Mouse (Mus musculus): ENCODE measurements around the gene Hist2h2aa2. TPM values are rescaled to one million over a fixed set of nuclear protein-coding genes. Genes with fewer than 3 reads are reported as not detected.
"Not testable (repeated sequence)": the region's sequence is repeated elsewhere in the genome, so short reads cannot be mapped to it uniquely, and the experiment has no call there.

The Hist2h2aa2 gene
- polyA plus RNA-seq, 1 experiment from 2014 or later, result 26.6 TPM

DNA sequence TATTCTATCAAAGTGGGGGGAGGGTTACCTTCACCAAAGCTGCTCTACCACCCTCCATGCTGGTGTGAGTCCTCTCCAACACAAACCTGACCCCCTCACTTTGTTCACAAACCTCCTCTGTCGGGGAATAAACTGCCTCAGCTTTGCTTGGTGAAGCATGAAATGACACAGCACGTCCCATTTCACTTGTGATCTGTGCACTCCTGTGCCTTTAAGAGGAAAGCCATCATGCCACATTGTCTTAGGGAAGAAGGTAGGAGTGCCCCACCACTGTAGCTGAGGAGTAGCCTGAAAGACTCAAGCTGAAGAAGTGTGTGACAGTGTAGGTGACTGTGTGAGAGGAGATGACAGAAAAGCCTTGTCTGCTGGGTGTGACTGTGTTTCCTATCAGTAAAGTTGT is 14.7 kb downstream of the Hist2h2aa2 start:
- no peak overlapping the region for H3K4me3 ChIP-seq
- H3K9me3 ChIP-seq, result no peaks in the 10 kb centered on the region
- no peaks in the 10 kb centered on the region for H3K36me3 ChIP-seq (replicated peaks)
- H3K27me3 ChIP-seq (replicated peaks; ENCODE audit: low read depth, poor library complexity, severe bottlenecking), result no peaks in the 10 kb centered on the region
- no peak for DNase-seq (ENCODE audit: low spot score)
- H3K27ac ChIP-seq (replicated peaks), result peak overlapping the region; percentile 48
- WGBS, result 28% methylated on average over 2 of the region's 2 CpGs
- H3K4me1 ChIP-seq, result peaks cover 54% of the 10 kb centered on the region

GRCm38 (mm10) chr3:96222774-96223173 is 17.3 kb downstream of the Hist2h2aa2 start:
- no peak overlapping the region; the same call in 1 of the 2 replicates for H3K27ac ChIP-seq (replicated peaks)
- H3K9me3 ChIP-seq, result no peaks in the 10 kb centered on the region
- no peaks in the 10 kb centered on the region for H3K27me3 ChIP-seq (replicated peaks; ENCODE audit: low read depth, poor library complexity, severe bottlenecking)
- 89% methylated on average over 4 of the region's 4 CpGs for WGBS
- H3K36me3 ChIP-seq (replicated peaks), result no peaks in the 10 kb centered on the region
- peak overlapping the region; percentile 70; the same call in 1 of the 2 replicates for H3K4me3 ChIP-seq
- DNase-seq (ENCODE audit: low spot score), result no peak
- H3K4me1 ChIP-seq, result peaks cover 65% of the 10 kb centered on the region

GRCm38 (mm10) chr3:96221640-96222038 is 18.4 kb downstream of the Hist2h2aa2 start:
- peaks cover 54% of the 10 kb centered on the region for H3K4me1 ChIP-seq
- DNase-seq (ENCODE audit: low spot score), result peak; percentile 26
- 22% methylated on average over 9 of the region's 9 CpGs for WGBS

GRCm38 (mm10) chr3:96220765-96221639 is 19.1 kb downstream of the Hist2h2aa2 start, which contains the start of the genes Hist2h2ac and Hist2h2be:
Hist2h2ac (minus strand) TSS chr3:96220880.
Hist2h2be (plus strand) TSS chr3:96221119.
- Histone ChIP-seq H3K9me3 (no peaks in the 10 kb centered on the region), H3K27ac (replicated peaks) (peak within 1 kb of the TSS; percentile 97), H3K27me3 (replicated peaks; ENCODE audit: low read depth, poor library complexity, severe bottlenecking) (no peaks in the 10 kb centered on the region; the same call in 1 of the 2 replicates), H3K36me3 (replicated peaks) (no peaks in the 10 kb centered on the region), H3K4me1 (peaks cover 47% of the 10 kb centered on the region), H3K4me3 (peak within 1 kb of the TSS; percentile 70)
- peak; percentile 87 for DNase-seq (ENCODE audit: low spot score)
- under 1% methylated on average over 43 of the region's 43 CpGs for WGBS

More at GRCm38 (mm10) chr3:96221640-96222038, 18.4 kb downstream of the Hist2h2aa2 start:
- Histone ChIP-seq H3K27me3 (replicated peaks; ENCODE audit: low read depth, poor library complexity, severe bottlenecking) (no peaks in the 10 kb centered on the region; the same call in 1 of the 2 replicates), H3K9me3 (no peaks in the 10 kb centered on the region), H3K27ac (replicated peaks) (peak overlapping the region; percentile 97), H3K4me3 (peak overlapping the region; percentile 70), H3K36me3 (replicated peaks) (no peaks in the 10 kb centered on the region)

DNA sequence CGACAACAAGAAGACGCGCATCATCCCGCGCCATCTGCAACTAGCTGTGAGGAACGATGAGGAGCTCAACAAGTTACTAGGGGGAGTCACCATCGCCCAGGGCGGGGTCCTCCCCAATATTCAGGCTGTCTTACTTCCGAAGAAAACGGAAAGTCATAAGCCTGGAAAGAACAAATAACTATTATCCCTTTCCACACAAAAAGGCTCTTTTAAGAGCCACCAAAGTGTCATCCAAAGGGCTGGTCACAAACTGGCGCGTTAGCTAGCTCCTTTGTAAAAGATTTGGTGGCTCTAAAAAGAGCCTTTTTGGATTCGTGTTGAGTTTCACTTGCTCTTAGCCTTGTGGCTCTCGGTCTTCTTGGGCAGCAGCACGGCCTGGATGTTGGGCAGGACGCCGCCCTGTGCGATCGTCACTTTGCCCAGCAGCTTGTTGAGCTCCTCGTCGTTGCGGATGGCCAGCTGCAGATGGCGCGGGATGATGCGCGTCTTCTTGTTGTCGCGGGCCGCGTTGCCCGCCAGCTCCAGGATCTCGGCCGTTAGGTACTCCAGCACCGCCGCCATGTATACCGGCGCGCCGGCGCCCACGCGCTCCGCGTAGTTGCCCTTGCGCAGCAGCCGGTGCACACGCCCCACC is 19.8 kb downstream of the Hist2h2aa2 start:
- Histone ChIP-seq H3K27ac (replicated peaks) (peak overlapping the region; percentile 97), H3K4me1 (peaks cover 46% of the 10 kb centered on the region), H3K4me3 (peak overlapping the region; percentile 70)
- H3K9me3 ChIP-seq; H3K27me3 ChIP-seq (replicated peaks; ENCODE audit: low read depth, poor library complexity, severe bottlenecking); H3K36me3 ChIP-seq (replicated peaks): not testable (repeated sequence)
- under 1% methylated on average over 40 of the region's 47 CpGs for WGBS
- DNase-seq (ENCODE audit: low spot score), result peak; percentile 64

- H3K27me3 ChIP-seq (replicated peaks; ENCODE audit: low read depth, poor library complexity, severe bottlenecking), result peaks cover 6% of the 10 kb centered on the region
- WGBS, result under 1% methylated on average over 37 of the region's 37 CpGs
- no peaks in the 10 kb centered on the region for H3K9me3 ChIP-seq
- H3K27ac ChIP-seq (replicated peaks), result peak within 1 kb of the TSS; percentile 97
- H3K4me3 ChIP-seq, result peak within 1 kb of the TSS; percentile 70
- H3K36me3 ChIP-seq (replicated peaks), result no peaks in the 10 kb centered on the region
- peaks cover 43% of the 10 kb centered on the region for H3K4me1 ChIP-seq
- peak; percentile 80 for DNase-seq (ENCODE audit: low spot score)
Observed at GRCm38 (mm10) chr3:96219661-96220130, 20.4 kb downstream of the Hist2h2aa2 start, which contains the start of the genes Bola1 and Hist2h2ab. Bola1 (minus strand) TSS chr3:96219709. Hist2h2ab (plus strand) TSS chr3:96219865.

DNA sequence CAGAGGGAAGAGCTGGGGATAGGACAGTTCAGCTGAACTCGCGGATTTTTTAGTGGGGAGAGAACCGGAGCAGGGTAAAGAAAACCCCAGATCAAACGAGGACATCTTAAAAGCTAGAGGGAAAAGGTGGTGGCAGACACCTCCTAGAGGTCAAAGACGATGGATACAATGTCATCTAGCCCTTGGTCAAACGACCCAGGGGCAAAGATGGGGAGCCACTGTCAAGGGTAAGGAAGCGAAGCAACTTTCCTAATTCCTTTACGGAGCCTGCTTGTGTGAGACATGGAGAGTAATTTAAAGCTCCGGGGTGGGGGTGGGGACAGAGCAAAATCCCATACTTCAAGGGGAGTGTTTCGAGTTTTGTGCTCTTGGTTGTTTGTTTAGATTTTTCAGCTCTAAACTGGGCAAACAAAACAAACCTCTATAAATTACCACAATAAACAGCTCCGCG is 20.9 kb downstream of the Hist2h2aa2 start:
- Histone ChIP-seq H3K27me3 (replicated peaks; ENCODE audit: low read depth, poor library complexity, severe bottlenecking) (peaks cover 6% of the 10 kb centered on the region), H3K4me1 (peaks cover 43% of the 10 kb centered on the region), H3K4me3 (peak overlapping the region; percentile 70), H3K27ac (replicated peaks) (peak overlapping the region; percentile 97), H3K9me3 (no peaks in the 10 kb centered on the region), H3K36me3 (replicated peaks) (no peaks in the 10 kb centered on the region)
- peak; percentile 59 for DNase-seq (ENCODE audit: low spot score)
- WGBS, result under 1% methylated on average over 12 of the region's 12 CpGs

DNA sequence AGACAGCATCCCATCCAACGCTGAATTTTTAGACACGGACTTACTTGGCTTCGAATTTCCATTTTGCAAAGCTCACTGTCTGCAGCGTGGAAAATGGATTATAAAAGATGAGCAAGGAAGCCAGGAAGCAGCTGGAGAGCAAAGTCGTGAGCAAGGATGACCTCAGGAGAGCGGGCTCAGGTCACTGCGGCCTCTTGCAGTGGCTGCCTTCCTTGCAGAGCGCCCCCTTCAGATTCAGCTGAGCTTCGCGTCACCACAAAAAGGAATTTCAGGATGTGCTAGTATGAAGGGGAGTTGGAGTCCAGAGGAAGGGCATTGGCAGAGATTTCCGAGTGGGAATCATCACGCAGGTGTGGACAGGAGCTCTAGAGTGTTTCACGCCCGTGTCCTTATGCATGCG is 30.8 kb downstream of the Hist2h2aa2 start:
- H3K36me3 ChIP-seq (replicated peaks), result no peaks in the 10 kb centered on the region
- no peak overlapping the region for H3K27ac ChIP-seq (replicated peaks)
- no peaks in the 10 kb centered on the region for H3K9me3 ChIP-seq
- 20% methylated on average over 15 of the region's 15 CpGs for WGBS
- H3K27me3 ChIP-seq (replicated peaks; ENCODE audit: low read depth, poor library complexity, severe bottlenecking), result no peaks in the 10 kb centered on the region; the same call in 1 of the 2 replicates
- DNase-seq (ENCODE audit: low spot score), result peak; percentile 45
- H3K4me3 ChIP-seq, result no peak overlapping the region
- peaks cover 7% of the 10 kb centered on the region for H3K4me1 ChIP-seq

- 88% methylated on average over 3 of the region's 3 CpGs for WGBS
- peaks cover 7% of the 10 kb centered on the region for H3K4me1 ChIP-seq
- H3K36me3 ChIP-seq (replicated peaks), result no peaks in the 10 kb centered on the region
- H3K9me3 ChIP-seq, result no peaks in the 10 kb centered on the region
- DNase-seq (ENCODE audit: low spot score), result no peak
- no peaks in the 10 kb centered on the region for H3K27me3 ChIP-seq (replicated peaks; ENCODE audit: low read depth, poor library complexity, severe bottlenecking)
- no peak overlapping the region for H3K4me3 ChIP-seq
- H3K27ac ChIP-seq (replicated peaks), result no peak overlapping the region
Observed at GRCm38 (mm10) chr3:96207819-96208218, 32.3 kb downstream of the Hist2h2aa2 start.

DNA sequence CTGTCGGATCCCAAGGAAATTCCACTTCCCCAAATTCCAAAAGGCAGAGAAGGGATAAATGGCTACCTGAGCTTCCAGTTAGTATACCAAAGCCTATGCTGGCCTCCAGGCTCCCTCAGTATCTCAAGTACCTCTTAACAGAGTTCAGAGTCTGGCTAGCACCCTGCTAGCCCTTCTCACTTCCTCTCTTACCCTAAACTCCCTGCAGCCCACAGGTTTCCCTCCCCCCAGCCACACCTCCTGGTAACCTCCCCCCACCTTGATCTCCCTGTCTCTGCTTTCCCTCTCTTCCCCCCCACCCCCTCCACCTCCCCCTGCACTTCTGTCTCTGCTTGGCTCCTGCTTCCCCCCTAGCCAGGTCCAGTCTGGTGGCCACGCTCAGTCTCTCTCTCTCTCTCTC is 40.3 kb downstream of the Hist2h2aa2 start:
- Histone ChIP-seq H3K4me3 (no peak overlapping the region), H3K4me1 (peaks cover 21% of the 10 kb centered on the region), H3K27ac (replicated peaks) (no peak overlapping the region), H3K9me3 (no peaks in the 10 kb centered on the region), H3K27me3 (replicated peaks; ENCODE audit: low read depth, poor library complexity, severe bottlenecking) (0 out of 2 replicates have a peak, but pooled peaks cover 7% of the 10 kb centered on the region), H3K36me3 (replicated peaks) (peaks cover 8% of the 10 kb centered on the region)
- DNase-seq (ENCODE audit: low spot score), result no peak
- 59% methylated on average over 2 of the region's 2 CpGs for WGBS

DNA sequence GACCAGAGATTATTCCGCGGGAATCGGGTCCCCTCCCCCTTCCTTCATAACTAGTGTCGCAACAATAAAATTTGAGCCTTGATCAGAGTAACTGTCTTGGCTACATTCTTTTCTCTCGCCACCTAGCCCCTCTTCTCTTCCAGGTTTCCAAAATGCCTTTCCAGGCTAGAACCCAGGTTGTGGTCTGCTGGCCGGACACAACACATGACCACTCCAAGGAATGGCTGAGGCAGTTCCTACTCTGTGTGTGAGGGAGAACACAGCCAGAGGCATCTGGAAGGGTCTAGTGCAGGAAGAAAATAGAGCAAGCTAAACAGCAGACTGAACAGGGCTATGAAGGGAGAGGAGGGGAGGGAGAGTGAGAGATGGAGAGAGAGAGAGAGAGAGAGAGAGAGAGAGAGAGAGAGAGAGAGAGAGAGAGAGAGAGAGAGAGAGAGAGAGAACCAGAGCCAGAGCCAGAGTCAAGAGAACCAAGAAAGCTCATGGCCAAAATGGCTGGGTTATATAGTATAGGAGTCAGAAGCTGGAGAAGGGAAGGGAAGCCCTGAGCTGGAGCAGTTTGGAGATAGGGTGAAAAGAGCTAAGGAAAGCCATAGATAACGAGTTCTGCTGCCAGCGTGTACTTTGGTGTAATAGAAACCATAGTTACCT is 41.4 kb downstream of the Hist2h2aa2 start:
- WGBS, result 28% methylated on average over 8 of the region's 8 CpGs
- not testable (repeated sequence) for H3K27ac ChIP-seq (replicated peaks); H3K27me3 ChIP-seq (replicated peaks; ENCODE audit: low read depth, poor library complexity, severe bottlenecking); H3K36me3 ChIP-seq (replicated peaks); DNase-seq (ENCODE audit: low spot score); H3K9me3 ChIP-seq
- Histone ChIP-seq H3K4me3 (peak overlapping the region; percentile 30; the same call in 1 of the 2 replicates), H3K4me1 (peaks cover 23% of the 10 kb centered on the region)

GRCm38 (mm10) chr3:96198181-96198580 is 41.9 kb downstream of the Hist2h2aa2 start:
- DNase-seq (ENCODE audit: low spot score), result peak; percentile 26
- H3K27ac ChIP-seq (replicated peaks), result peak overlapping the region; percentile 97
- peaks cover 13% of the 10 kb centered on the region; the same call in 1 of the 2 replicates for H3K27me3 ChIP-seq (replicated peaks; ENCODE audit: low read depth, poor library complexity, severe bottlenecking)
- 6% methylated on average over 6 of the region's 6 CpGs for WGBS
- peaks cover 8% of the 10 kb centered on the region for H3K36me3 ChIP-seq (replicated peaks)
- peak overlapping the region; percentile 74 for H3K4me3 ChIP-seq
- no peaks in the 10 kb centered on the region for H3K9me3 ChIP-seq
- peaks cover 28% of the 10 kb centered on the region for H3K4me1 ChIP-seq
